Mouse (Mus musculus): ENCODE results near the gene Lactb. TPM values are rescaled to one million over a fixed set of nuclear protein-coding genes. Genes with fewer than 3 reads are reported as not detected.

Gene Lactb
- polyA plus RNA-seq, 1 experiment, result 7.4 TPM

DNA sequence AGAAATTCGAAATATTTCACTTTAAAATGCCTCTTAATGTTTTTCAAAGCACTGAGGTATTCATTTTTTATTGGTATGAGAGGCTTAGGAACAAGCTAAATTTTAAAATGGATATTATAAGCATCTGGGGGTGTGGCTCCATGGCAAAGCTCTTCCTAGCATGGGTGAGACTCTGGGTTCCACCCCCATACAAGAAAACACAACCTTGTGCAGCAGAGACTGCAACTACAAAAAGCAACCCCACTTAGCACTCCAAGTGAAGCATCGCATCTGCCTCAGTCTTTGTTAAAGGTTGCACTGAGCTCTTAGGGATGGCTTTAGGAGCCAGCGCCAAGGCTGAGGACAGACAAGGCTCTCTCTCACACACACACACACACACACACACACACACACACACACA, 13.8 kb downstream of the Lactb start:
- H3K4me1 ChIP-seq (ENCODE audit: control insufficient read depth, insufficient read depth, low read length), result no peaks in the 10 kb centered on the region
- TF ChIP-seq POLR2A (IDR thresholded peaks at IDR 0.05; ENCODE audit: borderline replicate concordance, extremely low read depth, low read depth, low read length), result no peak
- no peak for TF ChIP-seq CTCF (IDR thresholded peaks at IDR 0.05; ENCODE audit: insufficient read depth, low read length)
- WGBS, result 74% methylated on average over 3 of the region's 3 CpGs
- H3K4me3 ChIP-seq (replicated peaks; ENCODE audit: extremely low read depth, low read depth, low read length), result no peak overlapping the region
- DNase-seq, result no peak

DNA sequence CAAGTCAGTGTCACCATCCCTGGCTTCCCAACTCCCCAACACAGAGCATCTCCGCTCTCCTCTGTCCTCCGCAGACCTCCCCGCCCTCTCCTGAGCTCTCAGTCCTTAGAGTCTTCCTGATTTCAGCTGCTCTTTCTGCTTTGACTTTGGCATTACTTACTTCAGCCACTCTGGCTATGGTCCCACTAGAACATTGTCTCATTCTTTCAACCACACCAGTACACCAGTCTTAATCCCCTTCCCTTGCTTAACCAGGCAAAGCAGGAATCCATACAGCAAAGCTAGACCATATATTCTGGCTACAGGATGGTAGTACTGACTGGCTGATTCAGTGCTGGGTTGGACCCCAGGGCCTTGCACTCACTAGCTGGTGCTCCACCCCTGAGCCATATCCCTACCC, 17.8 kb downstream of the Lactb start:
- 95% methylated on average over 3 of the region's 3 CpGs for WGBS
- DNase-seq, result no peak

DNA sequence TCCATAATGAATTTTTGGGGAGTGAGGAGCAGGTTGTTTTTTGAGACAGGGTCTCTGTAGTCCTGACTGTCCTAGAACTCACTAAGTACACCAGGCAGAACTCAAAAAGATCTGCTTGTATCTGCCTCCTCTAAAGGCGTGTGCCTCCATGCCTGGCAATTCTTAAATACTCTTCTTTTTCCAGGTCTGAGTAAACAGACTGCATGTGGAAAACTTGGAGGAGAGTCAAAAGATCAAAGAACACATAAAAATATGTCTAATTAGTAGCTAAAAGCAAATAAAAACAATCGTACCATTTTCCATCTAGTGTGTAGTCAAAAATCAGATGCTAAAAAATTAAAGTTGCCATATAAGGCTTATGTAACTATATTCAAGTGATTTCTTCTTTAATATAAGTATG, 22.4 kb downstream of the Lactb start:
- DNase-seq, result no peak
- Histone ChIP-seq H3K4me1 (ENCODE audit: control insufficient read depth, insufficient read depth, low read length) (no peaks in the 10 kb centered on the region), H3K4me3 (replicated peaks; ENCODE audit: extremely low read depth, low read depth, low read length) (no peak overlapping the region)
- no peak for TF ChIP-seq CTCF (IDR thresholded peaks at IDR 0.05; ENCODE audit: insufficient read depth, low read length)
- 64% methylated on average over 2 of the region's 2 CpGs for WGBS

More for the DNA sequence above, 17.8 kb downstream of the Lactb start:
- Histone ChIP-seq H3K4me1 (ENCODE audit: control insufficient read depth, insufficient read depth, low read length) (no peaks in the 10 kb centered on the region), H3K4me3 (replicated peaks; ENCODE audit: extremely low read depth, low read depth, low read length) (no peak overlapping the region)
- no peak for TF ChIP-seq POLR2A (IDR thresholded peaks at IDR 0.05; ENCODE audit: borderline replicate concordance, extremely low read depth, low read depth, low read length)
- TF ChIP-seq CTCF (IDR thresholded peaks at IDR 0.05; ENCODE audit: insufficient read depth, low read length), result no peak

DNA sequence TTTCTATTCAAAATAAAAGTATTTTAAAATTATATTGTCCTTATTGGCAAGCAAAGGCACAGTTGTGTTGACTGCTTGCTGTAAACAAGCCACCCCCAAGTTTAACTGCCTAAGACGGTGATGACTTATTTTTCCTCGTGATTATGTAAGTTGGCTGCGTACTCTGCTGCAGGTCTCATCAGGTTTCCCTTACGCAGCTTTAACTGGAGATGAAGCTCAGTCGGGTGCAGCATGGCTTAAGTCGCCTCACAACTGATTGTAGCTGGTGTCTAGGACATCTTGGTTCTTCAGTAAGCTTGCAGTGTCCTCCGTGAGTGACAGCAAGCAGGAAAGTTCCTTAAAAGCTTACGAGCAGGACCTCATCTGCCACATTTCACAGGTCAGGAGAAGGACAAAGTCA, 23.0 kb downstream of the Lactb start:
- WGBS, result 78% methylated on average over 8 of the region's 8 CpGs
- DNase-seq, result no peak

DNA sequence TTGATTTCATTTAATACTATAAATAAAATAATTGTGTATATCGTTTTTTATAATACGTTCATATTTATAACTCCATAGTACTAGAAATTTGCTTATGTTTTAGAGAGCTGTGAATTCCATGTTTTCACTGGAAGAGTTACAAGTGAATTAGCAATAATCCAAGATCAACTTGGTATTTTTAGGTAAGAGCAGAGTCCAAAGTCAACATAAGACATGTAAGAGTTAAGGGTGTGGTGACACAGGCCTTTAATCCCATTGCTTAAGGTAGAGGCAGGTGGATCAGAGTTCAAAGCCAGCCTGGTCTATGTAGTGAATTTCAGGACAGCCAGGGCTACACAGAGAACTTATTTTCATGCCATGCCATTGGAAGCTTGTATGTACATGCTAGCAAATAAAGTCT, 26.7 kb downstream of the Lactb start:
- WGBS, result 92% methylated on average over 2 of the region's 2 CpGs
- DNase-seq, result no peak

More for the DNA sequence above, 23.0 kb downstream of the Lactb start:
- H3K4me3 ChIP-seq (replicated peaks; ENCODE audit: extremely low read depth, low read depth, low read length), result no peak overlapping the region
- no peak for TF ChIP-seq CTCF (IDR thresholded peaks at IDR 0.05; ENCODE audit: insufficient read depth, low read length)
- no peak for TF ChIP-seq POLR2A (IDR thresholded peaks at IDR 0.05; ENCODE audit: borderline replicate concordance, extremely low read depth, low read depth, low read length)
- no peaks in the 10 kb centered on the region for H3K4me1 ChIP-seq (ENCODE audit: control insufficient read depth, insufficient read depth, low read length)

DNA sequence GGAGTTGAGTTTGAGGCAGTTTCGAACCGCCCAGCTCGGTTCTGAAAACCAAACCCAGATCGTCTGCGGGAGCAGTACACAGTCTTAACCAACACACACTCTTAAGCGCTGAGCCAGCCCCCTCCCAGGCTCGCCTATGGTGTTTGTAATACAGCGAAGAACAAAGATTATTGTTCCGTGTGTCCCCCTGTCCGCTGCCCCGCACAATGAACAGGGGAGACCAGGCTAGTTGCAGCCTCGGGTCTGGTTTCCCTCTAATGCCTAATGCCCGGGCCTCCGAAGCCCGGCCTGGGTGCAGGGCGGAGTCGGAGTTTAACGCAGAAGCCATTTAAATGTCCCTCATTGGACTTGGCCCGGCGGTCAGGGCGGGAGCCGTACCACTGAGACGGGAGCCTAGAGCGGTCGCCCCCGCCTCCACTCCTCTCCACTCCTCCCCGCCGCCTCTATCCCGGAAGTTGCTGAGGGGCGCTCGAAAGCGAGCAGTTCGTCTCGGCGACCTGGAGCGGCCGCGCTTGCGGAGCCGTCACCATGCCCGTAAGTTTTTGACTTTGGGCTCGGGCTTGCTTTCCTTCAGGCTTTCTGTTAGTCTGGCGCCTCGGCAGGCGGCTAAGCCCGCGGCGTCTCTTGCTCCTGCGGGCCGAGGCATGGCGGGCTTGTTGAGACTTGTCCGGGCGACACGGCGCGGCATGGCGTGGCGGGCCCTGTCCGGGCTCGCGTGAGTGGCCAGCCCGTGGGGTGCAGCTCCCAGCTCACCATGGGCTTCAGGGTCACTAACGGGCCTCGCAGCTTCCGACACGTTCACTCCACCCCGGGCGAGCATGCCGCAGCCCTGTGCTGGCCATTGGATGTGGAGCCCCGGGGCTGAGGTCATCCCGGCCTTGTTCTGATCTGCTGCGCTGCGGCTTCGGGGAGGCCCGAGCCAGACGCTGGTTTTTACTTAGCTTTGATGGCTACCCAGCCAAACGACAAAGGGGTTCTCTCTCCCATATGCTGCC, 29.3 kb downstream of the Lactb start, which contains the start of gene Rps27l:
Gene Rps27l, plus strand, starts transcription at position 440 of the 995 bp plus-strand sequence.
- under 1% methylated on average over 77 of the region's 77 CpGs for WGBS
- DNase-seq, result peak; percentile 90
- TF ChIP-seq POLR2A (IDR thresholded peaks at IDR 0.05; ENCODE audit: borderline replicate concordance, extremely low read depth, low read depth, low read length) (peak; percentile 74; the same call in 1 of the 2 replicates), CTCF (IDR thresholded peaks at IDR 0.05; ENCODE audit: insufficient read depth, low read length) (no peak)
- H3K4me3 ChIP-seq (replicated peaks; ENCODE audit: extremely low read depth, low read depth, low read length), result peak within 1 kb of the TSS; percentile 83
- peaks cover 2% of the 10 kb centered on the region; the same call in 1 of the 2 replicates for H3K4me1 ChIP-seq (ENCODE audit: control insufficient read depth, insufficient read depth, low read length)

More for the DNA sequence above, 26.7 kb downstream of the Lactb start:
- TF ChIP-seq CTCF (IDR thresholded peaks at IDR 0.05; ENCODE audit: insufficient read depth, low read length) (no peak), POLR2A (IDR thresholded peaks at IDR 0.05; ENCODE audit: borderline replicate concordance, extremely low read depth, low read depth, low read length) (no peak)
- Histone ChIP-seq H3K4me3 (replicated peaks; ENCODE audit: extremely low read depth, low read depth, low read length) (no peak overlapping the region), H3K4me1 (ENCODE audit: control insufficient read depth, insufficient read depth, low read length) (peaks cover 2% of the 10 kb centered on the region; the same call in 1 of the 2 replicates)

DNA sequence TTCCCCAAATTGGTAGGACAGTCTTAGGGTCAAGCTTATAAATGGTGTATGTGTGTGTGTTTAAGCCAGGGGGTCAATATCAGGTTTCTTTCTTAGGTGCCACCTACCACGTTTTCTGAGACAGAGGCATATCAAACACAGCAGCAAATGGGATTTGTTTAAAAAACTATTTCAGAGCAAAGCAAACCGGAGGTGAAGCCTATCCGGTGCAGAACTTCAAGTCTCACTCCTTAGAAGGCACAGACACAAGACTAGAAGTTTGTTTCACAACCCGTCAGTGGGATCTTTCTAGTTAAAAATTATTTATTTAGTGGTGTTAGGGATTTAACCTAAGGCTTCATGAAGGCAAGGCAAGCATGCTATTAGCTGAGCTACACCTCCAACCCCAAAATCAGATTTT, 30.1 kb downstream of the Lactb start:
- peak overlapping the region; percentile 61 for H3K4me3 ChIP-seq (replicated peaks; ENCODE audit: extremely low read depth, low read depth, low read length)

DNA sequence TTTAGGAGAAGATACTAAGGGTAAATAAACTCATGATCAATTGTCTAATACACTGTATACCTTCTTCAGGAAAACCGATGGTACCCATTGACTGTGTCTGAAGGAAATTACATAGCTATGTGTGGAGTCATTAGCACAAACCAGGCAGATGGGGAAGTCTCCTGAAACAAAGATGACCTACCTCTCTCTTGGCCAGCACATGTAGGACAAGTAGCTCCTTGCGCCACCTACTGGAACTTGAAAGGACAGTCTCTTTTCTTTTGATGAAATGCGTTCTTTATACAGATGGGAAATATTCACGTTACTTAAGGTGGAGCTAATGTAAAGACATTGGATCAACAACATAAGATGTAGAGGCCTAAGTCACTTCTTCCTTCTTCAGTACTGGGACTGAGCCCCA, 36.4 kb downstream of the Lactb start:
- no peak overlapping the region for H3K4me3 ChIP-seq (replicated peaks; ENCODE audit: extremely low read depth, low read depth, low read length)
- no peak for TF ChIP-seq POLR2A (IDR thresholded peaks at IDR 0.05; ENCODE audit: borderline replicate concordance, extremely low read depth, low read depth, low read length)
- peak; percentile 66 for TF ChIP-seq CTCF (IDR thresholded peaks at IDR 0.05; ENCODE audit: insufficient read depth, low read length)
- DNase-seq, result no peak
- WGBS, result 3% methylated on average over 4 of the region's 4 CpGs
- no peaks in the 10 kb centered on the region; the same call in 1 of the 2 replicates for H3K4me1 ChIP-seq (ENCODE audit: control insufficient read depth, insufficient read depth, low read length)

More for the DNA sequence above, 30.1 kb downstream of the Lactb start:
- DNase-seq, result no peak
- peaks cover 2% of the 10 kb centered on the region; the same call in 1 of the 2 replicates for H3K4me1 ChIP-seq (ENCODE audit: control insufficient read depth, insufficient read depth, low read length)
- 9% methylated on average over 4 of the region's 4 CpGs for WGBS
- no peak for TF ChIP-seq POLR2A (IDR thresholded peaks at IDR 0.05; ENCODE audit: borderline replicate concordance, extremely low read depth, low read depth, low read length)
- no peak for TF ChIP-seq CTCF (IDR thresholded peaks at IDR 0.05; ENCODE audit: insufficient read depth, low read length)

DNA sequence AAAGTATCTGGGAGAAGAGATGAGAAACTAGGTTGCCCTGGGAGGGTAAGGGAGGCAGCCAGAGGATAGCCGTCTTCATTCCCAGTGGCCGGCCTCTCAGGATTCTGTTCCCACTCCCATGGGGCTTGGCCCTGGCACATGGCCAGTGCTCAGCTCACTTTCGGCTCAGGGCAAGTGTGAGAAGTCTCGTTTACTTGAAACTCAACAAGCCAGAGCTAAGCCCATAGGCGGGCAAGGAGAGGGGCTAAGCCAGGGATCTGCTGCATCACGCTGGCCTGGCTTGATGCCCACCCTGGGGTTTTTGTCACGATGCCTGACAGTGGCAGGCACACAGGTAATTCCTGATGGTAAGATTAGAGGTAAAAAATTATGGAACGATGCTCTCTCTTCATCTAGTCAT, 37.8 kb downstream of the Lactb start:
- 52% methylated on average over 8 of the region's 8 CpGs for WGBS
- TF ChIP-seq POLR2A (IDR thresholded peaks at IDR 0.05; ENCODE audit: borderline replicate concordance, extremely low read depth, low read depth, low read length), result no peak
- no peak for TF ChIP-seq CTCF (IDR thresholded peaks at IDR 0.05; ENCODE audit: insufficient read depth, low read length)
- Histone ChIP-seq H3K4me1 (ENCODE audit: control insufficient read depth, insufficient read depth, low read length) (no peaks in the 10 kb centered on the region; the same call in 1 of the 2 replicates), H3K4me3 (replicated peaks; ENCODE audit: extremely low read depth, low read depth, low read length) (no peak overlapping the region)
- DNase-seq, result no peak

Data from lung, adult 2 months (tissue).